In genomic region chr13:26503744-26504143, GRCm38 (mm10) we compare ENCODE assay signal across 15 mouse cellular contexts.
"Had no signal": no experiment of that assay in that cellular context is flagged by ENCODE, and none has a peak within 500 bp of the region (broad histone marks: within the 10 kb centered on the region; RNA-seq: fewer than 3 reads in every experiment).

No protein-coding gene starts in this region.

- H3K9me3 ChIP-seq: megakaryocyte, embryonic 14.5 days; midbrain, embryonic 13.5 days; midbrain, embryonic 15.5 days; neural tube, embryonic 12.5 days; stomach, embryonic 15.5 days had no signal

- H3K4me3 ChIP-seq: megakaryocyte, embryonic 14.5 days; midbrain, embryonic 13.5 days; midbrain, embryonic 15.5 days; neural tube, embryonic 12.5 days; stomach, embryonic 15.5 days had no signal

- H3K9ac ChIP-seq: lung, embryonic 14.5 days; midbrain, embryonic 13.5 days; midbrain, embryonic 15.5 days; neural tube, embryonic 12.5 days; stomach, embryonic 15.5 days had no signal

- H3K36me3 ChIP-seq: midbrain, embryonic 13.5 days; midbrain, embryonic 15.5 days; neural tube, embryonic 12.5 days; stomach, embryonic 15.5 days had no signal

- H3K27me3 ChIP-seq: megakaryocyte, embryonic 14.5 days; midbrain, embryonic 13.5 days; midbrain, embryonic 15.5 days; neural tube, embryonic 12.5 days; stomach, embryonic 15.5 days had no signal

- H3K27ac ChIP-seq: midbrain, embryonic 13.5 days; midbrain, embryonic 15.5 days; neural tube, embryonic 12.5 days; stomach, embryonic 15.5 days; stomach, postnatal 0 days had no signal

- H3K4me2 ChIP-seq: lung, embryonic 14.5 days; midbrain, embryonic 11.5 days; midbrain, embryonic 13.5 days; midbrain, embryonic 15.5 days; neural tube, embryonic 12.5 days; stomach, embryonic 15.5 days had no signal

- ATAC-seq: midbrain, embryonic 13.5 days; midbrain, embryonic 15.5 days had no signal

- DNase-seq: lung, adult 18-20 months; lung, postnatal 10 days; lung, postnatal 4 days; right cerebral cortex, postnatal 14 days; thymus, adult 2 months; thymus, postnatal 25 days; thymus, postnatal 4 days had no signal

- H3K4me1 ChIP-seq: megakaryocyte, embryonic 14.5 days; midbrain, embryonic 13.5 days; midbrain, embryonic 15.5 days; neural tube, embryonic 12.5 days; stomach, embryonic 15.5 days had no signal
